Mouse (Mus musculus): Measurements from ENCODE around the gene Pde1a. TPM values are rescaled to one million over a fixed set of nuclear protein-coding genes. Genes with fewer than 3 reads are reported as not detected.

The Pde1a gene
- polyA plus RNA-seq, 1 experiment from 2014 or later: 10.1 TPM

DNA sequence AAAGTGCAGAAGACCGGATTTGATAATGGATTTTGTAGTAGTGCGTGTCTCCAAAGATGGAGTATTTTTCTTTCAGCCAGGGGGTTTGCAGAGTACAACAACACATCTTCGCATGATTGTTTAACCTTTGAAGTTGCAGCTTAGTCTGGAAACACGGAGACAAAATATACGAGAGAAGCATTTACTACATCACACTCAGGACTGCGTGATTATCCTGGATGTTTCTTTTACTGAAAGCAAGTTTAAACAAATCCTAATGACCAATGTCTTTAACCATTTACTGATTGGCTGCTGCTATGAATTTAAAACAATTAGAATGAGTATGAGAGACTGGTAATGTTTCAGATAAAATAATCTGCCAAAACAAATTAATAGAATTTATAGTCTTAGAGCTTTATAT is 290.2 kb downstream of the Pde1a start:
- no peak overlapping the region for H3K27ac ChIP-seq (ENCODE audit: low read length)
- 83% methylated on average over 6 of the region's 6 CpGs for WGBS
- H3K9me3 ChIP-seq (replicated peaks; ENCODE audit: control insufficient read depth, low read length, poor library complexity, severe bottlenecking): no peaks in the 10 kb centered on the region
- H3K4me3 ChIP-seq (ENCODE audit: low read depth, low read length): no peak overlapping the region
- no peaks in the 10 kb centered on the region for H3K4me1 ChIP-seq (ENCODE audit: control insufficient read depth, insufficient read depth, low read length)
- no peaks in the 10 kb centered on the region for H3K36me3 ChIP-seq (ENCODE audit: control insufficient read depth, insufficient read depth, low read length)
- ATAC-seq: no peak
- H3K9ac ChIP-seq (ENCODE audit: low read depth, low read length): no peak overlapping the region
- H3K27me3 ChIP-seq (ENCODE audit: control insufficient read depth, insufficient read depth, low read depth, low read length): no peaks in the 10 kb centered on the region
- H3K4me2 ChIP-seq (ENCODE audit: low read length): no peak overlapping the region

DNA sequence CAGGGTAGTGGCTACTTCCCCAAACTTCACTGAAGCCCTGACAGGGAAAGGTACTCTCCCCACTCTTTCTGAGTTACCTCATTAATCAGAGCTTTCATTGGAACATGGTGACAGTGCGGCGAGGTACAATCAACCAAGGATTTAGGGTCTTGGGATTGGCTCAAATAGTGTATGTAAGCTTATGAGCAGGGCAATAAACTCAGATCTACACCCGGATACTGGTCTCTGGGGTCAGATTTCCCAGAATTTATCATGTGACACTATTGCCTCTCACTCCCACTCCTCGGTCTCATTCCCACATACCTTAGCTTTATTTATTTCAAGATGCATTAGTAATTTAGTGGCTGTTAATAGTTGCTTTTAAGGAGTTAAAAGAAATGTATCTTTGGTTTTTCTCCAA is 303.4 kb downstream of the Pde1a start:
- H3K9me3 ChIP-seq (replicated peaks; ENCODE audit: control insufficient read depth, low read length, poor library complexity, severe bottlenecking): no peaks in the 10 kb centered on the region
- no peak overlapping the region for H3K4me3 ChIP-seq (ENCODE audit: low read depth, low read length)
- no peak overlapping the region for H3K4me2 ChIP-seq (ENCODE audit: low read length)
- no peaks in the 10 kb centered on the region for H3K27me3 ChIP-seq (ENCODE audit: control insufficient read depth, insufficient read depth, low read depth, low read length)
- no peak overlapping the region for H3K9ac ChIP-seq (ENCODE audit: low read depth, low read length)
- no peak overlapping the region for H3K27ac ChIP-seq (ENCODE audit: low read length)
- H3K36me3 ChIP-seq (ENCODE audit: control insufficient read depth, insufficient read depth, low read length): no peaks in the 10 kb centered on the region
- no peaks in the 10 kb centered on the region for H3K4me1 ChIP-seq (ENCODE audit: control insufficient read depth, insufficient read depth, low read length)
- no peak for ATAC-seq
- WGBS: 85% methylated on average over 4 of the region's 4 CpGs

DNA sequence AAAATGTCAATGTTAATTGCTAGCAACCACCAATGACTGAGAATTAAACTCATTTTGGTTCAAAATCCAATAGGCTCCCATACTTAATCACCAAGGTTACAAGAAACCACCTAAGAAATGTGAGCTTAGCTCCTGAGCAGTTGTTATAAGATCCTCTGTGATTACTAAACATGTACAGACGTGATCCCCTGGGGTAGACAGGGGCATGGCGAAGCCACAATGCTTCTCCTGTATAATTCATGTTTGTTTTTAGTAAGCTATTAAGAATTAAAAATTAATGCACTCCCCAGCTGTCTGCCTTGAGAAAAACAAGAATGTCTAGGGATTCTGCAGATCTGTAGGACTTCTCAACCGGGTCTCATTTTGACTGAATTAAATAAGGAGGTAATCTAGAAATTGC is 309.7 kb downstream of the Pde1a start:
- Histone ChIP-seq H3K9me3 (replicated peaks; ENCODE audit: control insufficient read depth, low read length, poor library complexity, severe bottlenecking) (no peaks in the 10 kb centered on the region), H3K4me2 (ENCODE audit: low read length) (no peak overlapping the region), H3K4me1 (ENCODE audit: control insufficient read depth, insufficient read depth, low read length) (no peaks in the 10 kb centered on the region), H3K36me3 (ENCODE audit: control insufficient read depth, insufficient read depth, low read length) (no peaks in the 10 kb centered on the region), H3K4me3 (ENCODE audit: low read depth, low read length) (no peak overlapping the region), H3K27ac (ENCODE audit: low read length) (no peak overlapping the region), H3K9ac (ENCODE audit: low read depth, low read length) (no peak overlapping the region), H3K27me3 (ENCODE audit: control insufficient read depth, insufficient read depth, low read depth, low read length) (no peaks in the 10 kb centered on the region)
- no peak for ATAC-seq
- 49% methylated on average over 3 of the region's 3 CpGs for WGBS

DNA sequence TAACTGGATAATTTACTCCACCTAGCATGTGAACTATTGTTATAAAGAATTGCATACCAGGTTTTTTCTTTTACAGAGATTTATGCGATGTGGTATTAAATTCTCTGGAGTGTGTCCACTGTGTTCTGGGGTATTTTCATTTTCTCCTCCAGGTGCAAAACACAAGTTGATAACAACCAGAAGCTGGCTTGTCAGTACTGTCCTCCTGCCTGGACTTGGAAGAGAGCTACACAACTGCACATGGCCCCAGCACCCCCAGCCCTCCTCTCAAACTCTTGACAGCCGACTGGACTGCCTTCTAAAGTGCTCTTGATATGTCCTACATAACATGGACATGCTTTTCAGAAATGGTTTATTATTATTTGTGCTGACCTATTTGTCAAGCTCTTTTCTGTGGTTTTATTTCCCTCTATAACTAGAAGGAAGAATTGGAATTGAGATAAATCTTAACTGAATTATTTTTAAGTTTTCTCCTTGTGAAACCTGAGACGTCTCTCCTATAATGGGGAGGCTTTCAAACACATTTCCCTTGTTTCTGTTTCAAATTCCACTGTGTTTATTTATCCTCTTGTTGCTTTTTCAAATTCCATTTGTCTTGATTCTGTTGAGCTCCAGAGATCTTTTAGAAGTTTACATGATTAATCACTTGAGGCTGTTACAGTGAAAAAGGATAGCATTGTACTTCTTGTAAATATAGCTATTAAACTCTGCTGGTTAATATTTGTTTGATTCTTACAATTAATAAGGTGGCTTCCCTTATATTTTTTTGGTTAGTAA is 313.4 kb downstream of the Pde1a start:
- H3K36me3 ChIP-seq (ENCODE audit: control insufficient read depth, insufficient read depth, low read length): no peaks in the 10 kb centered on the region
- no peak for ATAC-seq
- no peaks in the 10 kb centered on the region for H3K9me3 ChIP-seq (replicated peaks; ENCODE audit: control insufficient read depth, low read length, poor library complexity, severe bottlenecking)
- no peak overlapping the region for H3K27ac ChIP-seq (ENCODE audit: low read length)
- H3K27me3 ChIP-seq (ENCODE audit: control insufficient read depth, insufficient read depth, low read depth, low read length): no peaks in the 10 kb centered on the region
- no peak overlapping the region for H3K9ac ChIP-seq (ENCODE audit: low read depth, low read length)
- 78% methylated on average over 3 of the region's 3 CpGs for WGBS
- H3K4me2 ChIP-seq (ENCODE audit: low read length): no peak overlapping the region
- no peaks in the 10 kb centered on the region for H3K4me1 ChIP-seq (ENCODE audit: control insufficient read depth, insufficient read depth, low read length)
- H3K4me3 ChIP-seq (ENCODE audit: low read depth, low read length): no peak overlapping the region

DNA sequence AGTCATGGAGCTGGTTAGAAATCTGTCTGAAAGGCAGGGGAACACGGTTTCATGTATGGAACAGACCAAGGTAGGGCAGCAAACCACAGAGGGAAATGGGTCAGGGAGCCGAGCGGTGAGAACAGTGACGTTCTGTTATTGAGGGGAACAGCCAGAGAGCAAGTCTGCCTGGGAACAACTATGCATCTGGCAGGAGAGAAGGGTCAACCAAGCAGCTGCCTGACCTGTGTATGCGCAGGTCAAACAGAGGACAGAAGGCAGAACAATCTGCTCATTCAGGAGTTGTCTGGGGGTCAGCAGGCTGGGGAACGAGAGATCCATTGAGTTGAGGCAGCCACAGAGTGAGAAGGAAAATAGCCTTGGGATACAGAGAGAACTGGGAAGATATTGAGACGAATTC is 330.6 kb downstream of the Pde1a start:
- Histone ChIP-seq H3K9ac (ENCODE audit: low read depth, low read length) (no peak overlapping the region), H3K4me3 (ENCODE audit: low read depth, low read length) (no peak overlapping the region), H3K4me2 (ENCODE audit: low read length) (no peak overlapping the region), H3K4me1 (ENCODE audit: control insufficient read depth, insufficient read depth, low read length) (no peaks in the 10 kb centered on the region), H3K27ac (ENCODE audit: low read length) (no peak overlapping the region), H3K9me3 (replicated peaks; ENCODE audit: control insufficient read depth, low read length, poor library complexity, severe bottlenecking) (no peaks in the 10 kb centered on the region), H3K36me3 (ENCODE audit: control insufficient read depth, insufficient read depth, low read length) (no peaks in the 10 kb centered on the region), H3K27me3 (ENCODE audit: control insufficient read depth, insufficient read depth, low read depth, low read length) (no peaks in the 10 kb centered on the region)
- ATAC-seq: no peak
- WGBS: 42% methylated on average over 7 of the region's 7 CpGs

DNA sequence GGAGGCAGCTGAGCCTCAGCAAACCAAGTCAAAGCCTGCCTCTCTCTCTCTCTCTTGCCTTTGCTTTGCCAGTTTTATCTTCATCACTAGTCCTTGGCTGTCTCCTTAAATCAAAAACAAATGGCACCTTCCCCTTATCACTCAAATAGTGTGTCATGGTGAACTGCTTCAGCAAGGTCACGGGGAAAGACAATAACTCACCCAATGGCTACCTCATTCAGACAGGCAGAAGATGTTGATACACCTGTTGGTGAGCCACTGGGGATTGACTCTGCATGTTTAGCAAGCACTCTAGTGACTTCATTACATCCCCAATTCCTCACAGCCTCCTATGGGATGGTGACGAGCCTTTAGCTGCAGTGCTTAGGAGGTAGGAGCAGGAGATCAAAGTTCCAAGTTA is 331.8 kb downstream of the Pde1a start:
- H3K4me2 ChIP-seq (ENCODE audit: low read length): no peak overlapping the region
- no peaks in the 10 kb centered on the region for H3K9me3 ChIP-seq (replicated peaks; ENCODE audit: control insufficient read depth, low read length, poor library complexity, severe bottlenecking)
- 80% methylated on average over 2 of the region's 2 CpGs for WGBS
- H3K36me3 ChIP-seq (ENCODE audit: control insufficient read depth, insufficient read depth, low read length): no peaks in the 10 kb centered on the region
- H3K9ac ChIP-seq (ENCODE audit: low read depth, low read length): no peak overlapping the region
- no peaks in the 10 kb centered on the region for H3K27me3 ChIP-seq (ENCODE audit: control insufficient read depth, insufficient read depth, low read depth, low read length)
- no peak for ATAC-seq
- no peak overlapping the region for H3K4me3 ChIP-seq (ENCODE audit: low read depth, low read length)
- no peak overlapping the region for H3K27ac ChIP-seq (ENCODE audit: low read length)
- H3K4me1 ChIP-seq (ENCODE audit: control insufficient read depth, insufficient read depth, low read length): no peaks in the 10 kb centered on the region

DNA sequence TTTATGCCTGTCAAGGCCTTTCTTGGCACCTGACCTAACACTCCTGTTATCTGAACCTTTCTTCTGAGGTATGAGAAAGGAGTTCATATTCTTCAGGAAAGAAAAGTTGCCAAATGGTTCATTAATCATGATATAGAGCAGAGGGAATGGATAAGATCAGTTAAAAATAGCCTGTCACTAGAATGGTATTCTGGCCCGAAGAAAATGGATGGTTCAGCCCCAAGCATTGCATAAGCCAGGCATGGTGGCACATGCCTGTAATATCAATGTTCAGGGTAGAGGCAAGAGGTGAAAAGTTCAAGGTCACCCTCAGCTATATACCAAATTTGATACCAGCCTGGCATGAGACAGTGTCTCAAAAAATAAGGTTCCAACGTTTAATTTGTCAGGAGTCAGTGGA is 336.1 kb downstream of the Pde1a start:
- no peak for ATAC-seq
- WGBS: 87% methylated on average over 2 of the region's 2 CpGs
- no peaks in the 10 kb centered on the region for H3K4me1 ChIP-seq (ENCODE audit: control insufficient read depth, insufficient read depth, low read length)
- no peak overlapping the region for H3K4me3 ChIP-seq (ENCODE audit: low read depth, low read length)
- H3K36me3 ChIP-seq (ENCODE audit: control insufficient read depth, insufficient read depth, low read length): no peaks in the 10 kb centered on the region
- H3K27ac ChIP-seq (ENCODE audit: low read length): no peak overlapping the region
- no peaks in the 10 kb centered on the region for H3K27me3 ChIP-seq (ENCODE audit: control insufficient read depth, insufficient read depth, low read depth, low read length)
- no peak overlapping the region for H3K9ac ChIP-seq (ENCODE audit: low read depth, low read length)
- H3K4me2 ChIP-seq (ENCODE audit: low read length): no peak overlapping the region
- no peaks in the 10 kb centered on the region for H3K9me3 ChIP-seq (replicated peaks; ENCODE audit: control insufficient read depth, low read length, poor library complexity, severe bottlenecking)

DNA sequence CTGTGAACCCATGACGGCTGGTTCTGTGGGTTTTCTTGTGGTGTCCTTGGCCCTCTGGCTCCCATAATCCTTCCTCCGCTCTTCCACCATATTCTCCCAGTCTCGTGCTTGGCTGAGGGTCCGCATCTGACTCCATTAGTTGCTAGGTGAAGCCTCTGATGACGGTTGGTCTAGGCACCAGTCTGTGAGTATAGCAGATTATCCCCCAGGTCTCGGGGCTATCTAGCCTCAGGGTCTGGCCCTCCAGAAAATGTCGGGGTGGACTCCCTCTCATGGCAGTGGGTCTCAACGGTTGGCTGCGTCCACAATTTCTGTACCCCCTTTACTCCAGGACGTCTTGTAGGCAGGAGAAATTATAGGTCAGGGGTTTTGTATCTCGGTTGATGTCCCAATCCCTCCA is 342.8 kb downstream of the Pde1a start:
- no peaks in the 10 kb centered on the region for H3K9me3 ChIP-seq (replicated peaks; ENCODE audit: control insufficient read depth, low read length, poor library complexity, severe bottlenecking)
- H3K27ac ChIP-seq (ENCODE audit: low read length): no peak overlapping the region
- no peaks in the 10 kb centered on the region for H3K36me3 ChIP-seq (ENCODE audit: control insufficient read depth, insufficient read depth, low read length)
- WGBS: 93% methylated on average over 11 of the region's 11 CpGs
- H3K9ac ChIP-seq (ENCODE audit: low read depth, low read length): no peak overlapping the region
- no peak overlapping the region for H3K4me3 ChIP-seq (ENCODE audit: low read depth, low read length)
- no peaks in the 10 kb centered on the region for H3K27me3 ChIP-seq (ENCODE audit: control insufficient read depth, insufficient read depth, low read depth, low read length)
- H3K4me1 ChIP-seq (ENCODE audit: control insufficient read depth, insufficient read depth, low read length): no peaks in the 10 kb centered on the region
- no peak overlapping the region for H3K4me2 ChIP-seq (ENCODE audit: low read length)
- no peak for ATAC-seq

DNA sequence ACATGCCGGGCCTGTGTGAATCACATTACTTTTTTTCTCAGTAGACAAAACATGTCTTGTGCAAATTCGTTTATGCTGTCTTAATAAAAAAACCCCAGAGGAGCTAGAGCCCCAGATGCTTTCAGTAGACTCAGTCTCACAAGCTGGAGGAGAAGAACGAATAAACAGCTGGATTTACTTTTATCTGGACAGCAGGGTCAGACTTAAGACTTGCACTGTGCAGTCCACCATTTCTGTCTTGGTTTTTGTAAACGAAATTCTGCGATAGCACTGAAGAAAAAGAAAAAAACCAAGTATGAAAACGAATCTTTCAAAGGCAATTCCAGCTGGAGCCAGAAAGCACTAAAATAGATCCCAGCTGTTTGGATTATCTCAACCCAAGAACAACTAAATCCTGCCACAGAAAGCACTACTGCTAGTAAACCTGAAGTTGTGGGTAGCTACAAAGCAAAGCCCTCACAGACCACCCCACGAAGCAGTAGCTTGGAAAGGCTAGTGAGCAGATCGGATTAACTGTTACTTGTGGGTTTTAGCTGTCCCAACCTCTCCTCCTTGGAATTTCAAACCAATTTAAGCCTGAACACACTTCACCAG is 343.6 kb downstream of the Pde1a start:
- Histone ChIP-seq H3K9me3 (replicated peaks; ENCODE audit: control insufficient read depth, low read length, poor library complexity, severe bottlenecking) (no peaks in the 10 kb centered on the region), H3K4me3 (ENCODE audit: low read depth, low read length) (no peak overlapping the region), H3K27ac (ENCODE audit: low read length) (no peak overlapping the region), H3K4me1 (ENCODE audit: control insufficient read depth, insufficient read depth, low read length) (0 out of 2 replicates have a peak, but pooled peaks cover 2% of the 10 kb centered on the region), H3K4me2 (ENCODE audit: low read length) (no peak overlapping the region), H3K36me3 (ENCODE audit: control insufficient read depth, insufficient read depth, low read length) (no peaks in the 10 kb centered on the region), H3K9ac (ENCODE audit: low read depth, low read length) (no peak overlapping the region), H3K27me3 (ENCODE audit: control insufficient read depth, insufficient read depth, low read depth, low read length) (no peaks in the 10 kb centered on the region)
- ATAC-seq: no peak
- 64% methylated on average over 8 of the region's 8 CpGs for WGBS
